Mouse (Mus musculus) induced T-regulatory cell, adult 2 months (primary cell): ENCODE results near the gene Usp43.

Experiments used
- DNase-seq: peaks from one replicate; pipeline ENCODE4 v3.0.0-alpha.2; 2012; ENCODE audit warnings: low read depth

Usp43 gene

GRCm38 (mm10) chr11:67808051-67808450 lies 113.9 kb downstream of the Usp43 start:
- no peak for DNase-seq

- DNase-seq: no peak
These were observed 114.9 kb downstream of the Usp43 start for GRCm38 (mm10) chr11:67806832-67807597.

- DNase-seq: peak; percentile 3
These were observed 116.4 kb downstream of the Usp43 start for GRCm38 (mm10) chr11:67805538-67805937.
